Mouse (Mus musculus): ENCODE measurements at regions not wholly inside any gene's neighbourhood (a gene's known extent, or its start where the extent isn't known, plus 50 kb on each side); places are given as distances from the start of the nearest gene placed in this dataset.

- ATAC-seq (ENCODE audit: extremely low read depth, insufficient number of reproducible peaks, low FRiP score, poor library complexity, severe bottlenecking) = no peak
These were observed 173.9 kb upstream of the Rbms1 start for GRCm38 (mm10) chr2:61136926-61137325.

GRCm38 (mm10) chr2:61123046-61123806, 160.2 kb upstream of the Rbms1 start:
- ATAC-seq (ENCODE audit: extremely low read depth, insufficient number of reproducible peaks, low FRiP score, poor library complexity, severe bottlenecking) = no peak

- no peak for ATAC-seq (ENCODE audit: extremely low read depth, insufficient number of reproducible peaks, low FRiP score, poor library complexity, severe bottlenecking)
These were observed 158.3 kb upstream of the Rbms1 start for GRCm38 (mm10) chr2:61121281-61121680.

GRCm38 (mm10) chr2:61114620-61115019, 151.6 kb upstream of the Rbms1 start:
- ATAC-seq (ENCODE audit: extremely low read depth, insufficient number of reproducible peaks, low FRiP score, poor library complexity, severe bottlenecking) = no peak

GRCm38 (mm10) chr2:61113916-61114315, 150.9 kb upstream of the Rbms1 start:
- ATAC-seq (ENCODE audit: extremely low read depth, insufficient number of reproducible peaks, low FRiP score, poor library complexity, severe bottlenecking) = no peak

GRCm38 (mm10) chr2:61110591-61110990, 147.6 kb upstream of the Rbms1 start:
- no peak for ATAC-seq (ENCODE audit: extremely low read depth, insufficient number of reproducible peaks, low FRiP score, poor library complexity, severe bottlenecking)

- ATAC-seq (ENCODE audit: extremely low read depth, insufficient number of reproducible peaks, low FRiP score, poor library complexity, severe bottlenecking) = no peak
These were observed 146.6 kb upstream of the Rbms1 start for GRCm38 (mm10) chr2:61109564-61109963.

GRCm38 (mm10) chr2:61105169-61105568, 142.2 kb upstream of the Rbms1 start:
- ATAC-seq (ENCODE audit: extremely low read depth, insufficient number of reproducible peaks, low FRiP score, poor library complexity, severe bottlenecking) = no peak

- ATAC-seq (ENCODE audit: extremely low read depth, insufficient number of reproducible peaks, low FRiP score, poor library complexity, severe bottlenecking) = no peak
These were observed 137.9 kb upstream of the Rbms1 start for GRCm38 (mm10) chr2:61100854-61101253.

GRCm38 (mm10) chr2:61088501-61088900, 125.5 kb upstream of the Rbms1 start:
- no peak for ATAC-seq (ENCODE audit: extremely low read depth, insufficient number of reproducible peaks, low FRiP score, poor library complexity, severe bottlenecking)

- ATAC-seq (ENCODE audit: extremely low read depth, insufficient number of reproducible peaks, low FRiP score, poor library complexity, severe bottlenecking) = no peak
These were observed 121.8 kb upstream of the Rbms1 start for GRCm38 (mm10) chr2:61084835-61085234.

GRCm38 (mm10) chr2:61083100-61083499, 120.1 kb upstream of the Rbms1 start:
- no peak for ATAC-seq (ENCODE audit: extremely low read depth, insufficient number of reproducible peaks, low FRiP score, poor library complexity, severe bottlenecking)

- no peak for ATAC-seq (ENCODE audit: extremely low read depth, insufficient number of reproducible peaks, low FRiP score, poor library complexity, severe bottlenecking)
These were observed 119.6 kb upstream of the Rbms1 start for GRCm38 (mm10) chr2:61082640-61083039.

- ATAC-seq (ENCODE audit: extremely low read depth, insufficient number of reproducible peaks, low FRiP score, poor library complexity, severe bottlenecking) = no peak
These were observed 117.0 kb upstream of the Rbms1 start for GRCm38 (mm10) chr2:61080006-61080405.

GRCm38 (mm10) chr2:61071025-61071424, 108.0 kb upstream of the Rbms1 start:
- ATAC-seq (ENCODE audit: extremely low read depth, insufficient number of reproducible peaks, low FRiP score, poor library complexity, severe bottlenecking) = no peak

GRCm38 (mm10) chr2:61067877-61068276, 104.9 kb upstream of the Rbms1 start:
- no peak for ATAC-seq (ENCODE audit: extremely low read depth, insufficient number of reproducible peaks, low FRiP score, poor library complexity, severe bottlenecking)

GRCm38 (mm10) chr2:61062125-61062524, 99.1 kb upstream of the Rbms1 start:
- no peak for ATAC-seq (ENCODE audit: extremely low read depth, insufficient number of reproducible peaks, low FRiP score, poor library complexity, severe bottlenecking)

GRCm38 (mm10) chr2:61060906-61061305, 97.9 kb upstream of the Rbms1 start:
- no peak for ATAC-seq (ENCODE audit: extremely low read depth, insufficient number of reproducible peaks, low FRiP score, poor library complexity, severe bottlenecking)

- no peak for ATAC-seq (ENCODE audit: extremely low read depth, insufficient number of reproducible peaks, low FRiP score, poor library complexity, severe bottlenecking)
These were observed 95.7 kb upstream of the Rbms1 start for GRCm38 (mm10) chr2:61058545-61059235.

GRCm38 (mm10) chr2:61052296-61052695, 89.3 kb upstream of the Rbms1 start:
- no peak for ATAC-seq (ENCODE audit: extremely low read depth, insufficient number of reproducible peaks, low FRiP score, poor library complexity, severe bottlenecking)
